16 mouse cellular contexts compared by ENCODE assay signal in genomic region chr8:120133169-120133568, GRCm38 (mm10). TPM values are rescaled to one million over a fixed set of nuclear protein-coding genes. Genes with fewer than 3 reads are reported as not detected.
DNase-seq lines count a peak whose midpoint lies in the region; ATAC-seq and TF ChIP-seq lines count a peak whose summit lies in the region.
"Had no signal": no experiment of that assay in that cellular context is flagged by ENCODE, and none has a peak within 500 bp of the region (broad histone marks: within the 10 kb centered on the region; RNA-seq: fewer than 3 reads in every experiment).

No protein-coding gene starts in this region.

- ATAC-seq in intestine, postnatal 0 days = 0 out of 2 replicates have a peak, but pooled peaks have one; percentile 16
- no peak for ATAC-seq in intestine, embryonic 15.5 days
- no peak for ATAC-seq in liver, embryonic 11.5 days (replicated peaks; ENCODE audit: low FRiP score)

- no peak overlapping the region for H3K9ac ChIP-seq in intestine, postnatal 0 days (ENCODE audit: low read depth, low read length)
- H3K9ac ChIP-seq in intestine, embryonic 15.5 days = no peak overlapping the region
- H3K9ac ChIP-seq in liver, embryonic 11.5 days (ENCODE audit: low read depth, low read length) = no peak overlapping the region
- H3K9ac ChIP-seq: hindbrain, embryonic 13.5 days; lung, embryonic 14.5 days; neural tube, embryonic 15.5 days had no signal

- H3K4me1 ChIP-seq in intestine, postnatal 0 days (replicated peaks; ENCODE audit: control insufficient read depth, insufficient read depth, low read length) = no peaks in the 10 kb centered on the region
- H3K4me1 ChIP-seq in intestine, embryonic 15.5 days (replicated peaks) = peaks cover 6% of the 10 kb centered on the region; the same call in 1 of the 2 replicates
- no peaks in the 10 kb centered on the region for H3K4me1 ChIP-seq in liver, embryonic 11.5 days (replicated peaks; ENCODE audit: control insufficient read depth, insufficient read depth, low read length)

- H3K9me3 ChIP-seq in intestine, postnatal 0 days (ENCODE audit: control insufficient read depth) = no peaks in the 10 kb centered on the region
- no peaks in the 10 kb centered on the region for H3K9me3 ChIP-seq in intestine, embryonic 15.5 days
- no peaks in the 10 kb centered on the region for H3K9me3 ChIP-seq in liver, embryonic 11.5 days (ENCODE audit: control insufficient read depth, low read length)
- H3K9me3 ChIP-seq: hindbrain, embryonic 13.5 days; neural tube, embryonic 15.5 days had no signal

- no peak overlapping the region for H3K27ac ChIP-seq in intestine, postnatal 0 days (ENCODE audit: low read depth, low read length)
- H3K27ac ChIP-seq in intestine, embryonic 15.5 days = no peak overlapping the region
- no peak overlapping the region for H3K27ac ChIP-seq in liver, embryonic 11.5 days (ENCODE audit: low read depth, low read length)
- H3K27ac ChIP-seq: hindbrain, embryonic 13.5 days; neural tube, embryonic 15.5 days had no signal

- H3K36me3 ChIP-seq in intestine, postnatal 0 days (ENCODE audit: control insufficient read depth, insufficient read depth) = no peaks in the 10 kb centered on the region
- no peaks in the 10 kb centered on the region for H3K36me3 ChIP-seq in intestine, embryonic 15.5 days
- no peaks in the 10 kb centered on the region for H3K36me3 ChIP-seq in liver, embryonic 11.5 days (ENCODE audit: control insufficient read depth, insufficient read depth, low read length)
- H3K36me3 ChIP-seq: hindbrain, embryonic 13.5 days; neural tube, embryonic 15.5 days had no signal

- no peak overlapping the region for H3K4me2 ChIP-seq in intestine, postnatal 0 days (replicated peaks; ENCODE audit: low read depth)
- no peak overlapping the region for H3K4me2 ChIP-seq in intestine, embryonic 15.5 days (replicated peaks)
- H3K4me2 ChIP-seq in liver, embryonic 11.5 days = no peak overlapping the region
- H3K4me2 ChIP-seq: hindbrain, embryonic 13.5 days; lung, embryonic 14.5 days; neural tube, embryonic 15.5 days had no signal

- no peak for TF ChIP-seq CTCF in intestine, postnatal 0 days (IDR thresholded peaks at IDR 0.05; ENCODE audit: low read depth)

- peak; percentile 95 to 96 for DNase-seq in cerebellum, adult 18-20 months
- peak; percentile 93 to 97 for DNase-seq in cerebellum, postnatal 25 days
- DNase-seq in kidney, postnatal 36 days = peak; percentile 83 to 85
- DNase-seq in layer of hippocampus, adult 11-12 months (ENCODE audit: low spot score) = no peak
- no peak for DNase-seq in liver, embryonic 11.5 days (ENCODE audit: low spot score)
- DNase-seq: gastrocnemius, postnatal 25 days; lung, embryonic 14.5 days; right cerebral cortex, adult 18-20 months had no signal

- 79% methylated on average over 7 of the region's 7 CpGs for WGBS in intestine, postnatal 0 days
- WGBS in intestine, embryonic 15.5 days = 81% methylated on average over 7 of the region's 7 CpGs
- WGBS in liver, embryonic 11.5 days = 75% methylated on average over 7 of the region's 7 CpGs

- no peaks in the 10 kb centered on the region for H3K27me3 ChIP-seq in intestine, postnatal 0 days (replicated peaks; ENCODE audit: control insufficient read depth, insufficient read depth, low read length)
- H3K27me3 ChIP-seq in intestine, embryonic 15.5 days (replicated peaks) = no peaks in the 10 kb centered on the region
- peaks cover 2% of the 10 kb centered on the region; the same call in 1 of the 2 replicates for H3K27me3 ChIP-seq in liver, embryonic 11.5 days (replicated peaks; ENCODE audit: control insufficient read depth, insufficient read depth, low read length)
- H3K27me3 ChIP-seq: hindbrain, embryonic 13.5 days; neural tube, embryonic 15.5 days had no signal

- no peak overlapping the region for H3K4me3 ChIP-seq in intestine, postnatal 0 days (ENCODE audit: low read depth, low read length)
- no peak overlapping the region for H3K4me3 ChIP-seq in intestine, embryonic 15.5 days (replicated peaks)
- no peak overlapping the region for H3K4me3 ChIP-seq in liver, embryonic 11.5 days (ENCODE audit: low read depth, low read length)
- H3K4me3 ChIP-seq: erythroblast, embryonic 14.5 days; hindbrain, embryonic 13.5 days; neural tube, embryonic 15.5 days had no signal

RNA-seq across cellular contexts. Expression of gene 6430548M08Rik, which starts 19.2 kb away (rescaled TPM):
- 6.0 and 7.1 TPM in 2 replicates for polyA plus RNA-seq in intestine, postnatal 0 days (2015; fragmentation: Nextera tagmentation; extraction: Ambion mirVana)
- 4.7 and 5.8 TPM in 2 replicates for polyA plus RNA-seq in intestine, embryonic 15.5 days (2015; fragmentation: Nextera tagmentation; extraction: Ambion mirVana)
- 2.1 TPM in 2 replicates for polyA plus RNA-seq in liver, embryonic 11.5 days (2014; fragmentation: Nextera tagmentation; extraction: Ambion mirVana)

RNA-seq across cellular contexts. Expression of gene Zdhhc7, which starts 31.9 kb away (rescaled TPM):
- 39.4 and 44.9 TPM in 2 replicates for polyA plus RNA-seq in intestine, postnatal 0 days (2015; fragmentation: Nextera tagmentation; extraction: Ambion mirVana)
- polyA plus RNA-seq in intestine, embryonic 15.5 days (2015; fragmentation: Nextera tagmentation; extraction: Ambion mirVana) = 34.8 and 39.7 TPM in 2 replicates
- 27.4 and 30.1 TPM in 2 replicates for polyA plus RNA-seq in liver, embryonic 11.5 days (2014; fragmentation: Nextera tagmentation; extraction: Ambion mirVana)

RNA-seq across cellular contexts. Expression of gene Fam92b, which starts 44.1 kb away (rescaled TPM):
- polyA plus RNA-seq in intestine, postnatal 0 days (2015; fragmentation: Nextera tagmentation; extraction: Ambion mirVana) = 0.29 TPM in 1 of 2 replicates, not detected in the other
- polyA plus RNA-seq in intestine, embryonic 15.5 days (2015; fragmentation: Nextera tagmentation; extraction: Ambion mirVana) = 0.78 and 0.93 TPM in 2 replicates
- 0.27 TPM in 1 of 2 replicates, not detected in the other for polyA plus RNA-seq in liver, embryonic 11.5 days (2014; fragmentation: Nextera tagmentation; extraction: Ambion mirVana)
- polyA plus RNA-seq: erythroblast, embryonic 14.5 days; heart, embryonic 14.5 days; limb, embryonic 14.5 days; lung, embryonic 14.5 days; urinary bladder, adult 2 months had no signal

Comparison
In these comparisons a context has a peak if more than half of its experiments do, and no peak if none do; other contexts are left out.
1. DNase-seq: peak in cerebellum, adult 18-20 months (2 of 2), cerebellum, postnatal 25 days (2 of 2) and kidney, postnatal 36 days (2 of 2); none in layer of hippocampus, adult 11-12 months (single experiment) and liver, embryonic 11.5 days (single experiment).